Mouse (Mus musculus) forebrain, embryonic 10.5 days (tissue): ENCODE measurements around the gene Rbm20. TPM values are rescaled to one million over a fixed set of nuclear protein-coding genes. Genes with fewer than 3 reads are reported as not detected.

Experiments
- DNase-seq: peaks from one replicate; pipeline ENCODE4 v3.0.0-alpha.2; 2017; ENCODE audit warnings: low spot score; ENCODE audit errors: extremely low spot score
- H3K27ac ChIP-seq: fragments of 300-500 bp; sonication (generic); 2 replicates; pipeline ENCODE4 v1.5.1; 2016; ENCODE audit warnings: mild to moderate bottlenecking
- H3K27me3 ChIP-seq: fragments of 300-500 bp; sonication (generic); 2 replicates; pipeline ENCODE4 v1.6.1; 2016; ENCODE audit warnings: mild to moderate bottlenecking; ENCODE audit not compliant: poor library complexity, severe bottlenecking
- H3K36me3 ChIP-seq: fragments of 300-500 bp; sonication (generic); replicated peaks from 2 replicates; pipeline ENCODE4 v1.6.1; 2016; ENCODE audit warnings: mild to moderate bottlenecking, moderate library complexity
- H3K4me1 ChIP-seq: fragments of 300-500 bp; sonication (generic); 2 replicates; pipeline ENCODE4 v1.6.1; 2016
- H3K4me3 ChIP-seq: fragments of 300-500 bp; sonication (generic); 2 replicates; pipeline ENCODE4 v1.5.1; 2016; ENCODE audit warnings: mild to moderate bottlenecking, moderate library complexity
- H3K9me3 ChIP-seq: fragments of 300-500 bp; sonication (generic); 2 replicates; pipeline ENCODE4 v1.6.1; 2016; ENCODE audit warnings: mild to moderate bottlenecking, moderate library complexity
- WGBS: fragments of 180-500 bp; shearing (Covaris S2); methylation state at CpG from one replicate; pipeline ENCODE4 v1.1.7; 2016; 5-methylcytosine and 5-hydroxymethylcytosine counted together
- polyA plus RNA-seq: library from polyadenylated mRNA; unstranded; fragments of >200 nt; fragmentation: Nextera tagmentation; extraction: Ambion mirVana; gene quantifications from 2 replicates; pipeline ENCODE4 v1.2.1, GENCODE M21; 2016

Rbm20 gene
- polyA plus RNA-seq, 1 experiment from 2014 or later = 1.6 TPM

- no peak for DNase-seq
- no peak overlapping the region for H3K4me3 ChIP-seq
- H3K4me1 ChIP-seq = peaks cover 2% of the 10 kb centered on the region; the same call in 1 of the 2 replicates
- H3K36me3 ChIP-seq = no peaks in the 10 kb centered on the region
- 84% methylated on average over 20 of the region's 20 CpGs for WGBS
- H3K9me3 ChIP-seq = no peaks in the 10 kb centered on the region
- 0 out of 2 replicates have a peak, but pooled peaks cover 6% of the 10 kb centered on the region for H3K27me3 ChIP-seq
- H3K27ac ChIP-seq = no peak overlapping the region
Observed at GRCm38 (mm10) chr19:53791751-53792720, 114.9 kb downstream of the Rbm20 start.

- Histone ChIP-seq H3K4me3 (no peak overlapping the region), H3K27ac (no peak overlapping the region), H3K36me3 (no peaks in the 10 kb centered on the region), H3K4me1 (peaks cover 2% of the 10 kb centered on the region; the same call in 1 of the 2 replicates), H3K27me3 (0 out of 2 replicates have a peak, but pooled peaks cover 6% of the 10 kb centered on the region), H3K9me3 (no peaks in the 10 kb centered on the region)
- WGBS = 91% methylated on average over 37 of the region's 37 CpGs
- no peak for DNase-seq
Observed at GRCm38 (mm10) chr19:53792976-53793897, 116.1 kb downstream of the Rbm20 start.

DNA sequence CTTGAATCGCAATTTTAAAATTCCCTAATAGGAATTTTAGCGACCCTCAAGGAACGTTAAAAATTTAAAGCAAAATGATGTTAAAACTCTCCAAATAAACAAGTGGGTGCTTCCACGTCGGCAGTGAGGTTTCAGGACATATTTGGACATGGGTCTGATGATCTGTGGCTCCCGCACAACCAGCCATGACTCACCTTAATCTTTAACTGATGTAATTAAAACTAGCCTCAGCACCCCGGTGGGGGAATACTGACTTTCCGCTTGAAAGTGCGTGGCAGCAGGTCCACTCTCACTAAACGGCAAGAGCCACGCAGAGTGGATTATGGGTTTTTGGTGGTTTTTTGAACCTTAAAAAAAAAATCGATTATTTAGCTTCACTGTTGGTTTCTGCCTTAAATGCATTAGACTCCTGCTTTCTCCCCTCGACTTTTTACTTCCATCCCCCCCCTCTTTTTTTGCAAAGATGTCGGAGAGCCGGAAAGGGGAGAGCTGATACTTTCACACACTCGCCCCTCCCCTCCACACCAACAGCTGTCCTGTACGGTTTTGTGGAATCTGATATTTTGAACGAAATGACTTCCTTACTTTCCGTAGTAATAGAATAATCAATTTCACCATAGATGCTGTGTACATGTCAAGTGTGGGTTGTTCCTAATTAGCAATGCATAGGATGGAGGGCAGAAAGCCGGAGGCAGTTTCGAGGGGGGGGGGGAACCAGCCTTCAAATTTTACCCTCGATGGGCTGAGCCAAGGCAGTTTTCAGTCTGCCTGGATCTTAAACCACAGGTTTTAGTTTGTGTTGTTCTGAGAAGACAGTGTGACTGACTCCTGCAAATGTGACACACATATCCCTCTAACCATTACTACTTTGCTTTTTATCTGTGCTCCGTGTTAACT lies 117.1 kb downstream of the Rbm20 start:
- Histone ChIP-seq H3K36me3 (no peaks in the 10 kb centered on the region), H3K27ac (no peak overlapping the region), H3K4me3 (no peak overlapping the region), H3K9me3 (no peaks in the 10 kb centered on the region), H3K4me1 (peaks cover 2% of the 10 kb centered on the region; the same call in 1 of the 2 replicates), H3K27me3 (no peaks in the 10 kb centered on the region)
- no peak for DNase-seq
- 89% methylated on average over 23 of the region's 23 CpGs for WGBS

DNA sequence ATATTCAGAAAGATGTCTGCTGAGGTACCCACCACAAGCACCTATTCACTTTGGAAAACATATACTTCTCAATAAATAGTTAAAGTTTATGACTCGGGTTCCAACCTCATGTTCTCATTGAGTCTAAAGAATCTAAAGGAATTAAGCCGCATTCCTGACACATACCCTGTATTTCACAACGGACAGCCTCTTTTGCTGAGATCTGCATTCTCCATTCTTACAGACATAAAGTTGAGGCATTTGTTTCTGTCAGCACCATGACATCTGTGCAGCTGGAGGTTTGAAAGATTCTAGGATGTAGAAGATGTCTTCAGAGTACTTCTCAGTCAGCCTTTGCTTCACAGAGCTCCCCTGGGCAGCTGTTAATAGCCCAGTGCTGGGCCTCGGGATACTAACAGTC lies 117.9 kb downstream of the Rbm20 start:
- WGBS = 90% methylated on average over 4 of the region's 4 CpGs
- Histone ChIP-seq H3K27me3 (no peaks in the 10 kb centered on the region), H3K9me3 (no peaks in the 10 kb centered on the region), H3K27ac (no peak overlapping the region), H3K36me3 (no peaks in the 10 kb centered on the region), H3K4me3 (no peak overlapping the region), H3K4me1 (peaks cover 3% of the 10 kb centered on the region)
- no peak for DNase-seq

DNA sequence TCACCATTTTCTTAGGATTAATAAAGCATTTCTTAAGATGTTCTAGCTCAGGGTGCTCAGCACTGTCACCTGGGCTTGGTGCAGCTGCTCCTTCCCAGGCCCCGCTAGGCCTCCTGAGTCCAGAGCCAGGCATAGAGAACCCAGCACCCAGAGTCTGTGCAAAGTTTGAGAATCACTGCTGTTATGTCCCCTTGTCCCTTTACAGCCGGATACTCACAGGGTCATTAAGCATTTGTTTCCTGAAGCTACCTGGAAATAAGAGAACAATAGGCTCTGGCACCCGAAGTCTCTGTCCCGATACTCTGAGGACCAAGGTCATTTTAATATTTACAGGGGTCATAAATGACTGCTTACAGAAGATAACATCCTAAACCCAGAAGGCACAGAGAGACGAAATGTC lies 118.9 kb downstream of the Rbm20 start:
- DNase-seq = no peak
- Histone ChIP-seq H3K4me1 (peaks cover 6% of the 10 kb centered on the region), H3K27ac (no peak overlapping the region), H3K9me3 (no peaks in the 10 kb centered on the region), H3K4me3 (no peak overlapping the region), H3K36me3 (no peaks in the 10 kb centered on the region), H3K27me3 (no peaks in the 10 kb centered on the region)
- 87% methylated on average over 5 of the region's 5 CpGs for WGBS

DNA sequence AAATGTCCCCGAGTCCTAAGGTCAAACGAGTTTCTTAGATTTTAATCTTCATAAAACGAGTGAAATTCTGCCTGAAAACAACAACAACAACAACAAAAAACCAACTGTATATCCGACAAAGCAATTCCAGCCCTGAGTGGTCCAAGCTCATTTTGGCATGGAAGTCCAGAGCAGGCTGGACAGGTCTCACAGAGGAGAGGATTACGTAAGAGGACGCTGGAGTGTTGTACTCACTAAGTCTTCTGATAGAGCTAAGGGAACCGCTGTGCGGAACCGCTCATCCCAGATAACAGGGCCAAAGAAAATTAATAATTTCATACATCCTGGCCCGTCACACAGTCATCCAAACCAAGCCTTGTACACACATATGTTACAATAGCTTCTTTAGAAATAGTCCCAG lies 120.7 kb downstream of the Rbm20 start:
- Histone ChIP-seq H3K4me3 (no peak overlapping the region), H3K36me3 (no peaks in the 10 kb centered on the region), H3K27me3 (no peaks in the 10 kb centered on the region), H3K27ac (no peak overlapping the region), H3K9me3 (no peaks in the 10 kb centered on the region), H3K4me1 (peaks cover 6% of the 10 kb centered on the region; the same call in 1 of the 2 replicates)
- WGBS = 90% methylated on average over 10 of the region's 10 CpGs
- no peak for DNase-seq

DNA sequence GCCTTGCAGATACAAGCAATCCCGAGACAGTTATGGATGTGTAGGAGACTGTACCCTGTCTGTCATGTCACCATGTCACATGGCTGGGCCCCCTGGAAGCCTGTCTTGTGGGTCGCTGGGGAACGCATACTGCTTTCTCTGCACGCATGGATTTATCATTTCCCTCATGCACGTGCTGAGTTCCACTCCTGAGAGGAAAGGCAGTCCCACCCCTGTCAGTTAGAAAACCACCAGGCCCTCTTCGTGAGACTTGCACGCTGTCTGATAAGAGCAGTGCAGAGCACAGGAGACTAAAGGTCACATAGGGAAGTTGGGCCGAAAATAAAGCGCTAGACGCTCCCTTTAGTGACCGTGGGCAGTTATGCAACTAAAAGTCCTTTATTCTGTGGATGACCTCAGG lies 122.8 kb downstream of the Rbm20 start:
- WGBS = 90% methylated on average over 11 of the region's 11 CpGs
- no peaks in the 10 kb centered on the region for H3K9me3 ChIP-seq
- no peak overlapping the region for H3K4me3 ChIP-seq
- no peak for DNase-seq
- no peak overlapping the region for H3K27ac ChIP-seq
- no peaks in the 10 kb centered on the region for H3K36me3 ChIP-seq
- H3K27me3 ChIP-seq = no peaks in the 10 kb centered on the region
- H3K4me1 ChIP-seq = peaks cover 6% of the 10 kb centered on the region; the same call in 1 of the 2 replicates

DNA sequence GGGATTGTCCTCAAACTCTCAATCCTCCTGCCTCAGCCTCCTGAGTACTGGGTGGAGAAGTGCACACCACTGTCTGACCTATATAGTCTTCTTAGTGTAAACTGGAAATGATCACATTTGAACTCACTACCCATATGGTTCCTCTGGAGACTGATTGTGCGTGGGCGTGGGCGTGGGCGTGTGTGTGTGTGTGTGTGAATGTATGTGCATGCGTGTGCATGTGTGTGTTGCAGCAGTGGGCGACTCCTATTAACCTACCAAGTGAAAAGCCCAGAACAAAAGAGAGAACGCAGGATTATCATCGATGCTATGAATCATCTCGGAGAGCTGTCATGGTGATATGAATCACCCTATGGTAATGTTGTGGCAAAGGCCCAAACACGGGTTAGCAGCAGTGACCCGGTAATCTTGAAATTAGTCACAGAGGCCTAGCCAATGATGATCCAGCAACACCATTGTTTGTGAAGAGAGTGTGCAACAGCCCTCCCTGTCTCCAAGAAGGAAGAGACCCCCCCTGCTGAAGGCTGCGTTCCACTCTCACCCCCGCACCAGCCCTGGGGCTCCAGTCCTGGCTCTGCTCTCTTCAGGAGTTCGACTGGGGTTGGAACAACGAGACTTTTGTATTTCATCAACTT lies 123.4 kb downstream of the Rbm20 start:
- Histone ChIP-seq H3K27me3 (no peaks in the 10 kb centered on the region), H3K9me3 (no peaks in the 10 kb centered on the region)
- WGBS = 86% methylated on average over 15 of the region's 15 CpGs

DNA sequence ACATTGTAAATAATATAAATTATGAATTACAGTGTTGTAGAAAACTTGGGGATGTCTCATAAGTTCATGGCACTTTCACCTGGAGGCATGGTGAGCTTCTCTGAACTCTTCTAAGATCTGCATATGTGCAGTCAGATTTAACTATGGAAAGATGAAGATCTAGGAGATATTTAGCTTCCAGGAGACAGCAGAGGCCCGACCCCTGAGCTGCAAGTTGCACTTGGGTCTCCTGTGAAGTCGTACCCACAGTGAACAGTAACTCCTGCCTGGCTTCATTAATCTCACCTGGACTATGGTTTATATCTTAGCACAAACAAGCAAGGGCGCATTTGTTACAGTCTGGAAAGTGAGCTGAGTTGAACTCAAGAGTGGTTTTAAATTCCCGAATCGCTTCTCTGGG lies 124.3 kb downstream of the Rbm20 start:
- Histone ChIP-seq H3K9me3 (no peaks in the 10 kb centered on the region), H3K36me3 (no peaks in the 10 kb centered on the region), H3K4me1 (peaks cover 11% of the 10 kb centered on the region), H3K4me3 (no peak overlapping the region), H3K27ac (no peak overlapping the region), H3K27me3 (no peaks in the 10 kb centered on the region)
- no peak for DNase-seq
- 92% methylated on average over 5 of the region's 5 CpGs for WGBS

More for the DNA sequence above, 123.4 kb downstream of the Rbm20 start:
- no peak overlapping the region for H3K27ac ChIP-seq
- no peaks in the 10 kb centered on the region for H3K36me3 ChIP-seq
- H3K4me1 ChIP-seq = peaks cover 6% of the 10 kb centered on the region; the same call in 1 of the 2 replicates
- H3K4me3 ChIP-seq = no peak overlapping the region
- no peak for DNase-seq

GRCm38 (mm10) chr19:53801789-53802683 lies 124.9 kb downstream of the Rbm20 start:
- no peaks in the 10 kb centered on the region for H3K9me3 ChIP-seq
- no peaks in the 10 kb centered on the region for H3K27me3 ChIP-seq
- H3K36me3 ChIP-seq = no peaks in the 10 kb centered on the region
- no peak for DNase-seq
- no peak overlapping the region for H3K27ac ChIP-seq
- H3K4me3 ChIP-seq = no peak overlapping the region
- H3K4me1 ChIP-seq = peaks cover 13% of the 10 kb centered on the region
- 88% methylated on average over 11 of the region's 11 CpGs for WGBS

GRCm38 (mm10) chr19:53803954-53804353 lies 126.8 kb downstream of the Rbm20 start:
- 90% methylated on average over 2 of the region's 2 CpGs for WGBS
- Histone ChIP-seq H3K36me3 (no peaks in the 10 kb centered on the region), H3K4me1 (peaks cover 18% of the 10 kb centered on the region), H3K27me3 (no peaks in the 10 kb centered on the region; the same call in 1 of the 2 replicates), H3K9me3 (no peaks in the 10 kb centered on the region), H3K27ac (no peak overlapping the region), H3K4me3 (no peak overlapping the region)
- DNase-seq = no peak
